Mouse (Mus musculus) right cerebral cortex, adult 18-20 months (tissue): ENCODE measurements at regions not wholly inside any gene's neighbourhood (a gene's known extent, or its start where the extent isn't known, plus 50 kb on each side); places are given as distances from the start of the nearest gene placed in this dataset.
A peak's percentile ranks its signal among the peaks of the same experiment; 100 is the strongest.

ENCODE experiments used
- DNase-seq: peaks from one replicate; pipeline ENCODE4 v3.0.0; 2022; ENCODE audit warnings: mixed read lengths

GRCm38 (mm10) chr10:91881521-91882228 lies 700.6 kb upstream of the Tmpo start:
- no peak for DNase-seq

GRCm38 (mm10) chr10:91875450-91875849 lies 694.3 kb upstream of the Tmpo start:
- DNase-seq: peak; percentile 18

- DNase-seq: peak; percentile 51
These were observed 690.1 kb upstream of the Tmpo start for GRCm38 (mm10) chr10:91871244-91871643.

- no peak for DNase-seq
These were observed 677.8 kb upstream of the Tmpo start for GRCm38 (mm10) chr10:91858711-91859595.

GRCm38 (mm10) chr10:91827074-91827473 lies 646.0 kb upstream of the Tmpo start:
- DNase-seq: no peak

GRCm38 (mm10) chr10:91823499-91823898 lies 642.4 kb upstream of the Tmpo start:
- DNase-seq: no peak

- DNase-seq: no peak
These were observed 623.8 kb upstream of the Tmpo start for GRCm38 (mm10) chr10:91804870-91805269.
